Mouse (Mus musculus) frontal cortex, postnatal 25 days (tissue): ENCODE measurements around the gene Efhd2.

Experiments used
- DNase-seq, 2 experiments: peaks; one replicate each; pipeline ENCODE4 v3.0.0; 2022; ENCODE audit warnings: low spot score in 2 of 2

The Efhd2 gene

DNA sequence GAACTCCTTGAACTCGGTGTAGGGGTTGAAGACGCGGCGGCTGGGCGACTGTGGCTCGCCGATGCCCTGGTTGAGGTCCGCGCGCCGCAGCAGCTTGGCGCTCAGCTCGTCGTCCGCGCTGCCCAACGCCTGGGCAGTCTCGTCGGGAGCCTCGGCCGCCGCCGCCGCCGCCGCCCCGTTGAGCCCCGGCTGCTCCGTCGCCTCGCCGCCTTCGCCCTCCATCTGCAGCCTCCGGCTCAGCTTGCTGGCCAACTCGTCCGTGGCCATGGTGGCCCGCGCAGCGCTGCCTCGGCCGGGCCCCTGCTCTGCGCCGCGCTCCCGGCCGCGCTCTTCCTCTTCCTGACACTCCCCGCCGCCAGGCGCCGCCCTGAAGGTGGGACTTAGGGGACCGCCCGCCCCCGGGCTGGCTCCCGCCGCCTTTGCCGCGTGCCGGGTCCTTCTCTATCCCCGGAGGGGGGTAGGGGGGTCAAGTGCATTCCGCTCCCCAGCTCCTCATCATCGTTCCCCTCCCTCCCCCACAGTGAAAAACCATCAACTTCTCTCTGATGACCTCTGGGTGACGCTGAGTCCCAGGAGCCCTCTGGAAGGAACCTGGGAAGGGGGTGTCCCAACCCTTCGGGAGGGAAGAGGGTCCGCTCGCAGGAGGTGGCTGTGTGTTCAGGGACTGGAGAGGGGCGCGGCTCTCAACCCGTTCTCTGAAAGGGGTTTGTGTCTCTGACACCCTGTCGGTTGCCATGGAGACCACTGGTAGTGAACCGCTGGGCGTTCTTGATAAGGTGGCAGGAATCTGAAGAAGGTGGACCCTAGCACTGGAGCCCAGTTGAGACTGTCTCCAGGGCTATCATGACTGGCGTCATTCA lies at the start of gene Efhd2:
Efhd2 (minus strand) TSS at position 320 of the 860 bp plus-strand sequence.
- DNase-seq, result peak in 1 of 2 experiments; percentile 59

DNA sequence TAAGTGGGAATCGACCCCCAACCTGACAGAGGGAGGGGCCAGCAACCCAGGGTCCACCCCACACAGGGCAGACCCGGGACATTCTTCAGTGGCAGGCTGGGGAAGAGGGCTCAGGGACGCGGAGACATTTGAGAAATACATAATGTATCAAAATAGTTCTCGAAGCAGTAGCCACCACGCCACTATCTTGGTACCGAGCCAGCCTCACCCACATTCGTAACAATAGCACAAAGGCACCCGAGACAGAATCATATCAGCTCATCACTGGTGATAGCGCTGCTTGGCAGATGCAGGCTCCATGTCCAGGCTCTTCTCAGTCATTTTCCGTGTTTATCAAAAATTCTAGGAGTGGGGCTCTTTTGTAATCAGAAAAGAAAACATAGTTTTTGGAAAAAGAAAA lies 49.2 kb upstream of the Efhd2 start:
- no peak for DNase-seq

GRCm38 (mm10) chr4:141920391-141920790 lies 45.7 kb upstream of the Efhd2 start:
- no peak for DNase-seq

DNA sequence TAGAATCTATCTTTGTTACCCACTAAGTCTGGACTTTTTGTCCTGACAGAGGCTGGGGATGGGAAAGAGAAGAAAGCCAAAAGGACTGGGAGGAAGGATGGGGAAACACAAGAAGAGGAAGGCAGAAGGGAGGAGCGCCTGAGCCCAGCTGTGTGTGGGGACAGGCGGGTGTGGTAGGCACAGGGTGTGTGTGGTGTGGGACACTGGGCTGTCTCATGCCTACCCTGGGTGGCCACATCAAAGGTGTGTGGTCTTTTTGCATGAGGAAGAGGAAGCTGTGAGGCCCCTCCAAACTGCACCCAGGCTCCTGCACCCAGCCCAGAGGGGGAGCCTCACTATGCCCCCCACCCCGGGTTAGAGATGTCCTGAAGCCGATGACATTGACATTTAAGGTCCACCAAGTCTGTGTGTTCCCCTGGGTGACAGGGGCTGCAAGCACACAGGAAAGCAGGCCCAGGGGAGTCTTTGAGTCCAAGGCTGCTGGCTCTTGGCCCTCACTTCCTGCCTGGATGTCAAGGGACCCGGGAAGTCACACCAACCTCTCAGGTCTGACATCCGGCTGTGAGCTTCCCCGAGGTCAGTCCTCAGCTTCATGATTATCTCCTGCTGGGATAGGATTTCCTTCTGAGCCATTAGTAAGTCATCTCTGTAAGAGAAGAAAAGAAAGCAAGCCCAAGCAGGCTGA lies 43.2 kb upstream of the Efhd2 start:
- DNase-seq, result no peak

DNA sequence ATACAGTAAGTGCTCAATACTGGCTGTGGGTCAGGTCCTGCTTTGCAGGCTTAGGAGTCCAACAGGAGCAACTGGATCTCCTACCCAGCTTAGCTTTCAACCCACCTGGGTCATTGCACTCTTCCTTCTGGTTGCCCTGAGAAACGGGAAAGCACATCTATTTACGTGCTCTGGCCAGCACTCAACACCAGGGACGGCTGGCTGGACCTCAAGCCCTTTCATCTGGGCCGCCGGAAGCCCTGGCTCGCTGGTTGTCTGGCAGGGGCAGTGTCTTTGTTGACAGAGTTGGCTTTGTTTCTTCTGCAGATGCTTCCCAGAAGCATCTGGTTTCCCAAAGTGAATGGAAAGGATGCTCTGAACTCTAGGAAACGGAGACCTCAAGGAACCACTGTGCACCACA lies 39.3 kb upstream of the Efhd2 start:
- DNase-seq, result no peak

GRCm38 (mm10) chr4:141913201-141913993 lies 38.7 kb upstream of the Efhd2 start:
- no peak for DNase-seq

GRCm38 (mm10) chr4:141904710-141905109 lies 30.0 kb upstream of the Efhd2 start:
- no peak for DNase-seq

DNA sequence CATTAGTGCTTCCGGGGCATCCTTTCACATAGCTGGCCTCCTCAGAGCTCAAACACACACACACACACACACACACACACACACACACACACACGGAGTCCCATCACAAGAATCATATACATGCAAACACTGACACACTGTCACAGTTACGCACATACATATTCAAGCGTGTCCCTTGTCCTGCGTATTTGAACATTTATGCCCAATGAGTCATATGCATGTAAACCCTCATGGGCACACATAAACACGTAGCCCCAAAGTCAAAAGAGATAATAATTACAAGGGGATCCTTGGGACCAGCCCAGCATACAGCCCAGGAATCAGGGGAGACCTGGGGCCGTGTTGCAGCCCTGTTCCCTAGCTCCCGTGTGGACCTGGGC lies 27.7 kb upstream of the Efhd2 start:
- DNase-seq, result no peak

DNA sequence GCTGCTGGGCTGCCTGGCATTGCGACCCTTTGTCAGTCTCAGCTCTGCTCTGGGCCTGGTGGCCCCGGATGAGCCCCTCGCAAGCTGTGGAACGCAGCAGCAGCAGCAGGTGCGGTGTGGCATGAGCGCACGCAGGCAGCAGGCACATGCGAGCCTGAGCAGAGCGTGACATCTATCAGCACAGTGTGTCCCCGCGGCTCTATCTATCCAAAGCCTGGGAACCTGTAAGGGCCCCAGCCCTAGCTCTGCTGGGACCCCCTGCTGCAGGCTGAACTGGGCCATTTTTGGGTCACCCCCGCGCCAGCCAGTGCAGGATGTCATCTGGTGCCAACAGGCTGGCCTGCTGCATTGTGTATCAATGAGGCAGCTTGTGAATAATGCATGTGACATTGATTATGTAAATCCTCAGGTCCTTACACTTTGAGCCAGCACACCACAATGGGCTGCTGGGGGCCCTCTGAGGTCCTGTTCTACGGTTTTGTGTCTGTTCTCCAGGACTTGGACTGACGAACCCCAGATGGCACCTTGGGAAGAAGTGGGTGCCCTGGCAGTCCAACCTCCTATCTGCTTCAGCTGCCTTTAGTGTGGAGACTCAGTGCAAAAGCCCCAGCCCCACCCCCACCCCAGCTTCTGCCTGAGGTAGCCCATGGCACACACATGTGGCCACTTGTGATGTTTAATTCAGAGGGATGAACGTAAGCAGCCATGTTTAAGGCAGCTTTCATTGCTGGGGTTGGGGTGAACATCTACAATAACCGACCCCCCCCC lies 27.2 kb upstream of the Efhd2 start:
- no peak for DNase-seq

- DNase-seq, result no peak
These were observed 25.7 kb upstream of the Efhd2 start for GRCm38 (mm10) chr4:141900421-141900820.

- no peak for DNase-seq
These were observed 25.2 kb upstream of the Efhd2 start for GRCm38 (mm10) chr4:141899936-141900335.

- DNase-seq, result no peak
These were observed 24.2 kb upstream of the Efhd2 start for GRCm38 (mm10) chr4:141898905-141899304.

GRCm38 (mm10) chr4:141897838-141898237 lies 23.1 kb upstream of the Efhd2 start:
- DNase-seq, result no peak

GRCm38 (mm10) chr4:141897225-141897624 lies 22.5 kb upstream of the Efhd2 start:
- no peak for DNase-seq

GRCm38 (mm10) chr4:141895772-141896171 lies 21.1 kb upstream of the Efhd2 start:
- DNase-seq, result no peak

- DNase-seq, result no peak
These were observed 18.6 kb upstream of the Efhd2 start for GRCm38 (mm10) chr4:141893157-141893784.

DNA sequence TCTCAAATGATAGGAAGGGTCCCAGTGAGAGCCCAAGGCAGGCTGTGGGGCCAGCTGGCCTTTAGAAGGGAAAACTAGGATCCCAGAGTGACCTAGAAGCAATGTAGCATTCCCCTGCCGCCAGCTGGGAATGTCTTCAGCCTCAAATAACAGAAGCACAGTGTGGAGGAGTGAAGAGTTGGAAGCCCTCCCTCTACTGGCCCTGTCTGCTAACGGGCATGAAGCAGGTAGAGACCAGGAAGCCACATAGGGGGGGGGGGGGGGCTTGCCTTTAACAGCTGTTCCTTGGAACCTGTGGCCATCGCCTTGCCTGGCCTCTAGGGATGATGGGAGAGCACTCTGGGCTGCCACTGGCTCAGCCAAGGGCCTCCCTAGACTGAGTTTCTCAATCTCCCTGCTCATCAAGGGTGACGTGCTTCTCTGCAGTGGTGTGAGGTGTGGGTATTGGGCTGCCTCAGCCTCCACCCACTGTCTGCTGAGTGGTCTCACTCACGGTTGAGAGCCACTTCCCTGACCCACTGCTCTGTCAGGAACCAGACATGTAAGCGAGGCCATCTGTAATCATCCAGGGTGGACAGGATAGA lies 11.8 kb upstream of the Efhd2 start:
- DNase-seq, result no peak

DNA sequence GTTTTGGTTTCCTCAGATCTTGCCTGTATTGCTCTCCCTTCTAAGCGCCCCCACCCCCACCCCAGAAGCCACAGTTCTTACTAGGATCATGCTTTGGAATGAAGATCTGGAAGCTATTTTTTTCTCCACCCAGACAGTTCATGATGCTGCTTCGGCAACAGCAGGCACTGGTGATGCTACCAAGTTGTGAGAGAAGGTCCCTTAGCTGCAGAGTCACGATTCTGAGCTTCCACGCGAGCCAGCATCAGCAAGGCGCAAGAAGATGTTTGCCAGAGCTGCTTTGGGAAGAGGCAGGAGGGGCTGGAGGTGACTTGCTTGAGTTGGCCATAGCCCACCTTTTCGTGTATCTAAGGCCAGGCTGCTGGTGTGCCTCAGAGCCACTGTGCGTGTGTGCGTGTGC lies 10.7 kb upstream of the Efhd2 start:
- peak in 1 of 2 experiments; percentile 44 for DNase-seq

DNA sequence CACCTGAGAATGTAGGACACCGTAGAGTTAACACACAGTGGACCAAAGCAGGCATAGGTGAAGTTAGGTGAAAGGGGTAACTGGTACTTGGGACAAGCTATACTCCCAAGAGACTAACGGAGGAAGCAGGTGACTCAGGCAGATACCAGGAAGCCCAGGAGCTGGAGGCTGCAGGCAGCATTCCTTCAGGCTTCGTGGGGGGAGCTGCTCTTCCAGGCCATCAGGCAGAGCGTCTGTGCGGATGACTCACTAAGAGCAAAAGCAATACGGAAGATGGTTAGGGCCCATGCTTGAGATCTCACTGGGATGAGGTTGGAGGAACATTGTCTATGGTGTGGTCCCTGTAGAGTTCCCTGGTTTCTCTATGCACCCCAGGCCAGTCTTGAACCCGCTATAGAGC lies 8.1 kb upstream of the Efhd2 start:
- DNase-seq, result no peak

GRCm38 (mm10) chr4:141881950-141882349 lies 7.2 kb upstream of the Efhd2 start:
- DNase-seq, result no peak
